Mouse (Mus musculus) testis, adult 2 months (tissue): ENCODE measurements around the gene Bysl.
"Not testable (repeated sequence)": the region's sequence is repeated elsewhere in the genome, so short reads cannot be mapped to it uniquely, and the experiment has no call there.

ENCODE experiments used
- CTCF ChIP-seq: fragments of 200-500 bp; IDR thresholded peaks from 2 replicates; pipeline ENCODE4 v1.5.1; 2012; ENCODE audit warnings: low read depth, mild to moderate bottlenecking, inconsistent platforms, low read length, moderate library complexity; ENCODE audit not compliant: control insufficient read depth, insufficient read depth, insufficient replicate concordance
- POLR2A ChIP-seq: fragments of 200-500 bp; IDR thresholded peaks from 2 replicates; pipeline ENCODE4 v1.6.1; 2012; ENCODE audit warnings: low read depth, mild to moderate bottlenecking, inconsistent platforms, low read length, moderate library complexity; ENCODE audit not compliant: control insufficient read depth

DNA sequence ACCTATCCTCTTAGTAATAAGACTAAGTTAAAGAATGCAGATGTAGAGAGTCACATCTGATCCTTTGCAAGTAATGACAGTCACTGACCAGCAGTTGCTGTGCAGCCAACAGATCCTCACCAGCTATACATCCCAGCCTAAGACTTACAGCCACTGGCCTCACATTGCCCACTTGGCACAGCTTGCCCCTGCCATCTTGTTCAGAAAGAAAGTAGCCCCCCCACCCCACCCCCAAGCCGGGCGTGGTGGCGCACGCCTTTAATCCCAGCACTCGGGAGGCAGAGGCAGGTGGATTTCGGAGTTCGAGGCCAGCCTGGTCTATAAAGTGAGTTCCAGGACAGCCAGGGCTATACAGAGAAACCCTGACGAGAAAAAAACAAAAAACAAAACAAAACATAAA lies 43.1 kb upstream of the Bysl start:
- TF ChIP-seq CTCF, POLR2A: not testable (repeated sequence)
